Mouse (Mus musculus) thymus, adult 2 months (tissue): ENCODE results near the gene Traf3.

ENCODE experiments used
- CTCF ChIP-seq: fragments of 200-500 bp; IDR thresholded peaks from 2 replicates; pipeline ENCODE4 v1.5.1; 2012; ENCODE audit warnings: mild to moderate bottlenecking, control low read depth, low read length, moderate library complexity, borderline replicate concordance; ENCODE audit not compliant: control insufficient read depth, poor library complexity, insufficient read depth; ENCODE audit errors: extremely low read depth
- POLR2A ChIP-seq: fragments of 200-500 bp; IDR thresholded peaks from 2 replicates; pipeline ENCODE4 v1.6.1; 2012; ENCODE audit warnings: mild to moderate bottlenecking, low read length, control low read depth, moderate library complexity; ENCODE audit not compliant: control insufficient read depth, poor library complexity, insufficient read depth; ENCODE audit errors: extremely low read depth

- TF ChIP-seq POLR2A (no peak), CTCF (peak; percentile 88)
These were observed 106.2 kb downstream of the Traf3 start for GRCm38 (mm10) chr12:111272420-111272819.
